Mouse (Mus musculus) neural tube, embryonic 11.5 days (tissue): Measurements from ENCODE around the gene Pdik1l. TPM values are rescaled to one million over a fixed set of nuclear protein-coding genes. Genes with fewer than 3 reads are reported as not detected.

Experiments used
- ATAC-seq: fragments of 200-750 bp; cut with Nextera tagmentation; 2 replicates; pipeline ENCODE4 v1.8.0; 2017; ENCODE audit warnings: moderate number of reproducible peaks, mild to moderate bottlenecking, moderate TSS enrichment, moderate library complexity; ENCODE audit not compliant: insufficient read depth, low FRiP score, low TSS enrichment
- DNase-seq: peaks from one replicate; pipeline ENCODE4 v3.0.0-alpha.2; 2015; ENCODE audit warnings: low spot score
- H3K27ac ChIP-seq: fragments of 300-500 bp; sonication (generic); 2 replicates; pipeline ENCODE4 v1.5.1; 2014; ENCODE audit warnings: low read depth, mild to moderate bottlenecking, low read length
- H3K27me3 ChIP-seq: fragments of 300-500 bp; sonication (generic); 2 replicates; pipeline ENCODE4 v1.6.1; 2014; ENCODE audit warnings: mild to moderate bottlenecking, low read length, mixed read lengths; ENCODE audit not compliant: control insufficient read depth, insufficient read depth
- H3K36me3 ChIP-seq: fragments of 300-500 bp; sonication (generic); 2 replicates; pipeline ENCODE4 v1.6.1; 2014; ENCODE audit warnings: mild to moderate bottlenecking, low read length, moderate library complexity, mixed read lengths; ENCODE audit not compliant: control insufficient read depth, insufficient read depth
- H3K4me1 ChIP-seq: fragments of 300-500 bp; sonication (generic); 2 replicates; pipeline ENCODE4 v1.6.1; 2014; ENCODE audit warnings: low read length, mixed read lengths; ENCODE audit not compliant: control insufficient read depth, insufficient read depth
- H3K4me2 ChIP-seq: fragments of 300-500 bp; sonication (generic); 2 replicates; pipeline ENCODE4 v1.6.1; 2014; ENCODE audit warnings: low read depth, mild to moderate bottlenecking, moderate library complexity
- H3K4me3 ChIP-seq: fragments of 300-500 bp; sonication (generic); 2 replicates; pipeline ENCODE4 v1.5.1; 2014; ENCODE audit warnings: low read depth, low read length
- H3K9ac ChIP-seq: fragments of 300-500 bp; sonication (generic); 2 replicates; pipeline ENCODE4 v1.6.1; 2014; ENCODE audit warnings: mild to moderate bottlenecking, low read length
- H3K9me3 ChIP-seq: fragments of 300-500 bp; sonication (generic); 2 replicates; pipeline ENCODE4 v1.6.1; 2016; ENCODE audit warnings: low read length; ENCODE audit not compliant: control insufficient read depth
- WGBS: fragments of 180-500 bp; shearing (Covaris S2); extraction: QIAGEN DNeasy Blood & Tissue Kit; methylation state at CpG from one replicate; pipeline ENCODE4 v1.1.7; 2014; 5-methylcytosine and 5-hydroxymethylcytosine counted together
- polyA plus RNA-seq: library from polyadenylated mRNA; unstranded; fragments of >200 nt; fragmentation: Nextera tagmentation; extraction: Ambion mirVana; gene quantifications from 2 replicates; pipeline ENCODE4 v1.2.1, GENCODE M21; 2014

Pdik1l gene
- polyA plus RNA-seq, 1 experiment from 2014 or later = 23.1 TPM

GRCm38 (mm10) chr4:134257198-134258009 lies 30.3 kb downstream of the Pdik1l start:
- no peak for DNase-seq
- H3K4me2 ChIP-seq = no peak overlapping the region
- no peaks in the 10 kb centered on the region for H3K9me3 ChIP-seq
- H3K27ac ChIP-seq = peak overlapping the region; percentile 63
- no peak for ATAC-seq
- H3K4me3 ChIP-seq = no peak overlapping the region
- 3% methylated on average over 11 of the region's 11 CpGs for WGBS
- no peak overlapping the region; the same call in 1 of the 2 replicates for H3K9ac ChIP-seq
- no peaks in the 10 kb centered on the region for H3K36me3 ChIP-seq
- peaks cover 39% of the 10 kb centered on the region for H3K4me1 ChIP-seq
- H3K27me3 ChIP-seq = peaks cover 6% of the 10 kb centered on the region

GRCm38 (mm10) chr4:134256407-134257197 lies 31.1 kb downstream of the Pdik1l start:
- Histone ChIP-seq H3K9me3 (no peaks in the 10 kb centered on the region), H3K9ac (no peak overlapping the region; the same call in 1 of the 2 replicates), H3K27ac (peak overlapping the region; percentile 55; the same call in 1 of the 2 replicates), H3K4me2 (0 out of 2 replicates have a peak overlapping the region, but pooled peaks have one; percentile 19), H3K36me3 (no peaks in the 10 kb centered on the region), H3K27me3 (peaks cover 13% of the 10 kb centered on the region), H3K4me3 (no peak overlapping the region), H3K4me1 (peaks cover 47% of the 10 kb centered on the region)
- 3% methylated on average over 19 of the region's 19 CpGs for WGBS
- no peak for ATAC-seq
- peak; percentile 42 for DNase-seq

GRCm38 (mm10) chr4:134255854-134256253 lies 31.8 kb downstream of the Pdik1l start:
- H3K27me3 ChIP-seq = peaks cover 20% of the 10 kb centered on the region
- H3K9ac ChIP-seq = no peak overlapping the region
- no peak for ATAC-seq
- no peaks in the 10 kb centered on the region for H3K36me3 ChIP-seq
- H3K9me3 ChIP-seq = no peaks in the 10 kb centered on the region
- H3K27ac ChIP-seq = 0 out of 2 replicates have a peak overlapping the region, but pooled peaks have one; percentile 20
- DNase-seq = no peak
- H3K4me3 ChIP-seq = no peak overlapping the region
- H3K4me2 ChIP-seq = 0 out of 2 replicates have a peak overlapping the region, but pooled peaks have one; percentile 19
- 14% methylated on average over 4 of the region's 4 CpGs for WGBS
- H3K4me1 ChIP-seq = peaks cover 51% of the 10 kb centered on the region

GRCm38 (mm10) chr4:134254835-134255234 lies 32.9 kb downstream of the Pdik1l start:
- DNase-seq (no peak), ATAC-seq (no peak)
- Histone ChIP-seq H3K4me1 (peaks cover 51% of the 10 kb centered on the region), H3K36me3 (no peaks in the 10 kb centered on the region), H3K27me3 (peaks cover 28% of the 10 kb centered on the region), H3K4me2 (no peak overlapping the region), H3K9me3 (no peaks in the 10 kb centered on the region), H3K4me3 (no peak overlapping the region), H3K9ac (no peak overlapping the region), H3K27ac (no peak overlapping the region)
- WGBS = 16% methylated on average over 3 of the region's 3 CpGs

- H3K27ac ChIP-seq = peak within 1 kb of the TSS; percentile 15; the same call in 1 of the 2 replicates
- H3K27me3 ChIP-seq = peaks cover 30% of the 10 kb centered on the region
- DNase-seq = peak; percentile 67
- H3K4me3 ChIP-seq = peak within 1 kb of the TSS; percentile 47
- no peaks in the 10 kb centered on the region for H3K36me3 ChIP-seq
- H3K4me2 ChIP-seq = peak within 1 kb of the TSS; percentile 85
- under 1% methylated on average over 13 of the region's 13 CpGs for WGBS
- peak within 1 kb of the TSS; percentile 42 for H3K9ac ChIP-seq
- no peaks in the 10 kb centered on the region for H3K9me3 ChIP-seq
- ATAC-seq = no peak
- H3K4me1 ChIP-seq = peaks cover 54% of the 10 kb centered on the region
These were observed 33.9 kb downstream of the Pdik1l start, which contains the start of gene Grrp1 for GRCm38 (mm10) chr4:134253722-134254324. Gene Grrp1, minus strand, starts transcription at chr4:134254106.

GRCm38 (mm10) chr4:134252911-134253721 lies 34.6 kb downstream of the Pdik1l start:
- Histone ChIP-seq H3K4me1 (peaks cover 54% of the 10 kb centered on the region), H3K27me3 (peaks cover 30% of the 10 kb centered on the region), H3K4me2 (peak overlapping the region; percentile 85), H3K9me3 (no peaks in the 10 kb centered on the region), H3K27ac (peak overlapping the region; percentile 24), H3K36me3 (no peaks in the 10 kb centered on the region), H3K4me3 (peak overlapping the region; percentile 47), H3K9ac (peak overlapping the region; percentile 42)
- peak; percentile 52 for DNase-seq
- ATAC-seq = no peak
- WGBS = under 1% methylated on average over 15 of the region's 15 CpGs

GRCm38 (mm10) chr4:134252131-134252910 lies 35.4 kb downstream of the Pdik1l start:
- Histone ChIP-seq H3K9ac (peak overlapping the region; percentile 73), H3K27me3 (peaks cover 30% of the 10 kb centered on the region), H3K4me2 (peak overlapping the region; percentile 85), H3K4me1 (peaks cover 50% of the 10 kb centered on the region), H3K9me3 (no peaks in the 10 kb centered on the region), H3K36me3 (no peaks in the 10 kb centered on the region), H3K27ac (peak overlapping the region; percentile 24; the same call in 1 of the 2 replicates), H3K4me3 (peak overlapping the region; percentile 47)
- no peak for ATAC-seq
- DNase-seq = peak; percentile 43
- under 1% methylated on average over 22 of the region's 22 CpGs for WGBS
